Mouse (Mus musculus) hindbrain, embryonic 14.5 days (tissue): ENCODE data around the gene Glcci1. TPM values are rescaled to one million over a fixed set of nuclear protein-coding genes. Genes with fewer than 3 reads are reported as not detected.
"Not testable (repeated sequence)": the region's sequence is repeated elsewhere in the genome, so short reads cannot be mapped to it uniquely, and the experiment has no call there.

Experiments used
- ATAC-seq: fragments of 200-750 bp; cut with Nextera tagmentation; 2 replicates; pipeline ENCODE4 v1.8.0; 2017; ENCODE audit warnings: moderate number of reproducible peaks, mild to moderate bottlenecking, moderate TSS enrichment, moderate library complexity; ENCODE audit not compliant: low FRiP score
- DNase-seq: peaks from one replicate; pipeline ENCODE4 v3.0.0-alpha.2; 2015; ENCODE audit warnings: low spot score
- H3K27ac ChIP-seq: fragments of 300-500 bp; sonication (generic); 2 replicates; pipeline ENCODE4 v1.5.1; 2014; ENCODE audit warnings: mild to moderate bottlenecking, moderate library complexity
- H3K27me3 ChIP-seq: fragments of 300-500 bp; sonication (generic); 2 replicates; pipeline ENCODE4 v1.6.1; 2014; ENCODE audit warnings: mild to moderate bottlenecking, low read length, mixed read lengths; ENCODE audit not compliant: control insufficient read depth, insufficient read depth
- H3K36me3 ChIP-seq: fragments of 300-500 bp; sonication (generic); replicated peaks from 2 replicates; pipeline ENCODE4 v1.6.1; 2014; ENCODE audit not compliant: control insufficient read depth, insufficient read depth
- H3K4me1 ChIP-seq: fragments of 300-500 bp; sonication (generic); replicated peaks from 2 replicates; pipeline ENCODE4 v1.6.1; 2014; ENCODE audit warnings: antibody characterized with exemption, low read length, mixed read lengths; ENCODE audit not compliant: control insufficient read depth, insufficient read depth
- H3K4me2 ChIP-seq: fragments of 300-500 bp; sonication (generic); replicated peaks from 2 replicates; pipeline ENCODE4 v1.6.1; 2014; ENCODE audit warnings: mild to moderate bottlenecking, moderate library complexity
- H3K4me3 ChIP-seq: fragments of 300-500 bp; sonication (generic); replicated peaks from 2 replicates; pipeline ENCODE4 v1.5.1; 2014; ENCODE audit warnings: mild to moderate bottlenecking, low read length
- H3K9ac ChIP-seq: fragments of 300-500 bp; sonication (generic); 2 replicates; pipeline ENCODE4 v1.6.1; 2014
- H3K9me3 ChIP-seq: fragments of 300-500 bp; sonication (generic); 2 replicates; pipeline ENCODE4 v1.6.1; 2016; ENCODE audit warnings: low read length; ENCODE audit not compliant: control insufficient read depth
- whole genome bisulfite sequencing: fragments of 180-500 bp; shearing (Covaris S2); extraction: QIAGEN DNeasy Blood & Tissue Kit; methylation state at CpG from one replicate; pipeline ENCODE4 v1.1.7; 2014; 5-methylcytosine and 5-hydroxymethylcytosine counted together
- polyA plus RNA-seq: library from polyadenylated mRNA; unstranded; fragments of >200 nt; fragmentation: Nextera tagmentation; extraction: Ambion mirVana; gene quantifications from 2 replicates; pipeline ENCODE4 v1.2.1, GENCODE M21; 2014

The Glcci1 gene
- polyA plus RNA-seq, 1 experiment from 2014 or later, result 10.0 TPM

DNA sequence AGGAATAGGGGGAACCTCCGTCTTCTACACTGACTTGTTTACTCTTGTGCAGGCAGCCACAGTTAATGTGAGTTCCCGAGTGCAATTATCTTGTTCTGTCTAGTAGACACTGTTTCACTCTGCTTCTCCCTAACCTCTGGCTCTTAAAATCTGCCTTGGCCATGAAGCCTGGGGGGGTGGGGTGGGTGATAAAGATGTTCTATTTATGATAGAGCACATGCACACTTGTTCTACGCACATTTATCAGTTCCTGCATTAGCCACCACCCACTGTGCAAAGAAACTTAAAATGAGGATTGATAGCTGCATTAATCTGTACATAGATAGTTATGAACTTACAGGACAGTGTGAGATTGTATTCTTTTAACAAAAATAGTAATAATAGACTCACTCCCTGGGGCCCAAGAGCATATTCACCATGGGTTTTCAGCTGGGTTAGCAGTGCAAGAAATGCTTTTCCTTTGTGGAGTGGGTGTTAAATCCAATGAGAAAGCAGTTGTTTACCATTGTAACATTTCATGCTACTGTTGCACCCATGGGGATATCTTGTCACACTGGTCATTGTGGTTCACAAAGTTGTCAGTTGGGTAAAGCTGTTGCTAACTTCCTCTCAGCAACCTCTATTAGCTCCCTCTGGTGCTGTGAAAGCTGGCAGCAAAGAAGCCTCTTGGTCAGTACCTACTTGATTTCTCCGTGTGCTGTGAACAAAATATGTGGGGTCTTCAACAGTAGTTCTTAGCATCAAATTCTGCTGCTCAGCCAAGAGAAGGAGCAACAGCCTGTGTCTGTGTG lies 21.9 kb downstream of the Glcci1 start:
- Histone ChIP-seq H3K9me3 (no peaks in the 10 kb centered on the region), H3K4me3 (no peak overlapping the region), H3K4me2 (no peak overlapping the region), H3K36me3 (no peaks in the 10 kb centered on the region), H3K9ac (no peak overlapping the region), H3K4me1 (no peaks in the 10 kb centered on the region), H3K27me3 (no peaks in the 10 kb centered on the region), H3K27ac (no peak overlapping the region)
- ATAC-seq (no peak), DNase-seq (no peak)
- WGBS, result 92% methylated on average over 4 of the region's 4 CpGs

GRCm38 (mm10) chr6:8536944-8537343 lies 27.5 kb downstream of the Glcci1 start:
- H3K4me2 ChIP-seq, result no peak overlapping the region
- H3K27ac ChIP-seq, result no peak overlapping the region
- no peaks in the 10 kb centered on the region for H3K4me1 ChIP-seq
- no peak for DNase-seq
- H3K9me3 ChIP-seq, result no peaks in the 10 kb centered on the region
- H3K9ac ChIP-seq, result no peak overlapping the region
- H3K36me3 ChIP-seq, result no peaks in the 10 kb centered on the region
- 74% methylated on average over 2 of the region's 2 CpGs for WGBS
- H3K4me3 ChIP-seq, result no peak overlapping the region
- no peak for ATAC-seq
- H3K27me3 ChIP-seq, result no peaks in the 10 kb centered on the region

DNA sequence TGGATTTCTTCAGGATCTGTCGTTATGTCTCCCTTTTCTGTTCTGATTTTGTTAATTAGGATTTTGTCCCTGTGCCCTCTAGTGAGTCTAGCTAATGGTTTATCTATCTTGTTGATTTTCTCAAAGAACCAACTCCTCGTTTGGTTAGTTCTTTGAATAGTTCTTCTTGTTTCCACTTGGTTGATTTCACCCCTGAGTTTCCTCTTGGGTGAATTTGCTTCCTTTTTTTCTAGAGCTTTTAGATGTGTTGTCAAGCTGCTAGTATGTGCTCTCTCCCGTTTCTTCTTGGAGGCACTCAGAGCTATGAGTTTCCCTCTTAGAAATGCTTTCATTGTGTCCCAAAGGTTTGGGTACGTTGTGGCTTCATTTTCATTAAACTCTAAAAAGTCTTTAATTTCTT lies 32.1 kb downstream of the Glcci1 start:
- H3K4me3 ChIP-seq, H3K27me3 ChIP-seq, DNase-seq, H3K36me3 ChIP-seq, H3K9me3 ChIP-seq, H3K4me1 ChIP-seq, H3K27ac ChIP-seq, ATAC-seq, H3K4me2 ChIP-seq, H3K9ac ChIP-seq: not testable (repeated sequence)
- WGBS, result 79% methylated on average over 3 of the region's 4 CpGs

- Histone ChIP-seq H3K4me2 (no peak overlapping the region), H3K4me3 (no peak overlapping the region), H3K9me3 (no peaks in the 10 kb centered on the region), H3K27me3 (no peaks in the 10 kb centered on the region), H3K4me1 (no peaks in the 10 kb centered on the region), H3K9ac (no peak overlapping the region), H3K27ac (no peak overlapping the region), H3K36me3 (0 out of 2 replicates have a peak, but pooled peaks cover 4% of the 10 kb centered on the region)
- 90% methylated on average over 5 of the region's 5 CpGs for WGBS
- no peak for ATAC-seq
- no peak for DNase-seq
These were observed 35.4 kb downstream of the Glcci1 start for GRCm38 (mm10) chr6:8544822-8545221.

GRCm38 (mm10) chr6:8545780-8546179 lies 36.4 kb downstream of the Glcci1 start:
- Histone ChIP-seq H3K9me3 (no peaks in the 10 kb centered on the region), H3K9ac (no peak overlapping the region), H3K4me3 (no peak overlapping the region), H3K27me3 (no peaks in the 10 kb centered on the region), H3K4me1 (no peaks in the 10 kb centered on the region), H3K4me2 (no peak overlapping the region), H3K27ac (no peak overlapping the region), H3K36me3 (0 out of 2 replicates have a peak, but pooled peaks cover 4% of the 10 kb centered on the region)
- no peak for DNase-seq
- 94% methylated on average over 7 of the region's 7 CpGs for WGBS
- no peak for ATAC-seq

DNA sequence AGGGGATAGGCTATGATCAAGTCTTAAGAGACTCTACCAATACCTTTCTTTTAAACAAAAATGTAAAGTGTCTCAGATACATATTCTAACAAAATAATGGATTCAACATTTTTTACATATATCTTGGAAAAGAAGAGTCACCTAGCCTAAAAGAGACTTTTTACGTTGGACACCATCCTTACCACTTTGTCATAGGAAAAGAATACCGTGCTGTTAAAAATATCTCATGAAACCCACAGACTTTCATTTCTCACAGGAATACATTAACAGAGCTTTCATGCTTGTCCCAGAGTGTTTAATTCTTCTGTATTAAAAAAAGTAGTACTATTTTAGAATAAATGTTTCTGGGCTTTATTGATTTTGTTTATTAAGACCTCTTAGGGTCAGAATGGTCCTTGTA lies 41.8 kb downstream of the Glcci1 start:
- Histone ChIP-seq H3K9me3 (no peaks in the 10 kb centered on the region), H3K4me3 (no peak overlapping the region), H3K27ac (no peak overlapping the region), H3K4me1 (no peaks in the 10 kb centered on the region), H3K4me2 (no peak overlapping the region), H3K36me3 (no peaks in the 10 kb centered on the region), H3K27me3 (no peaks in the 10 kb centered on the region), H3K9ac (no peak overlapping the region)
- ATAC-seq, result no peak
- no peak for DNase-seq
- WGBS, result 98% methylated on average over 2 of the region's 2 CpGs

GRCm38 (mm10) chr6:8556849-8557571 lies 47.6 kb downstream of the Glcci1 start:
- Histone ChIP-seq H3K36me3 (0 out of 2 replicates have a peak, but pooled peaks cover 5% of the 10 kb centered on the region), H3K9ac (no peak overlapping the region), H3K27me3 (no peaks in the 10 kb centered on the region), H3K4me3 (no peak overlapping the region), H3K4me1 (no peaks in the 10 kb centered on the region), H3K27ac (no peak overlapping the region), H3K9me3 (no peaks in the 10 kb centered on the region), H3K4me2 (no peak overlapping the region)
- DNase-seq, result no peak
- ATAC-seq, result no peak
- WGBS, result 90% methylated on average over 5 of the region's 5 CpGs

- H3K9me3 ChIP-seq, result no peaks in the 10 kb centered on the region
- WGBS, result 93% methylated on average over 2 of the region's 2 CpGs
- DNase-seq (no peak), ATAC-seq (no peak)
- no peak overlapping the region for H3K9ac ChIP-seq
- no peaks in the 10 kb centered on the region for H3K27me3 ChIP-seq
- no peaks in the 10 kb centered on the region for H3K4me1 ChIP-seq
- peaks cover 9% of the 10 kb centered on the region for H3K36me3 ChIP-seq
- H3K4me3 ChIP-seq, result no peak overlapping the region
- no peak overlapping the region for H3K27ac ChIP-seq
- H3K4me2 ChIP-seq, result no peak overlapping the region
These were observed 51.3 kb downstream of the Glcci1 start for GRCm38 (mm10) chr6:8560682-8561081.

- Histone ChIP-seq H3K4me1 (no peaks in the 10 kb centered on the region), H3K4me3 (no peak overlapping the region), H3K9me3 (no peaks in the 10 kb centered on the region), H3K9ac (no peak overlapping the region), H3K27ac (no peak overlapping the region), H3K36me3 (peaks cover 5% of the 10 kb centered on the region; the same call in 1 of the 2 replicates), H3K27me3 (no peaks in the 10 kb centered on the region), H3K4me2 (no peak overlapping the region)
- ATAC-seq (no peak), DNase-seq (no peak)
- 95% methylated on average over 9 of the region's 9 CpGs for WGBS
These were observed 73.0 kb downstream of the Glcci1 start for GRCm38 (mm10) chr6:8582377-8582776.
